Mouse (Mus musculus) urinary bladder, postnatal 14 days (tissue): ENCODE measurements around the gene Prkca.
A peak's percentile ranks its signal among the peaks of the same experiment; 100 is the strongest.

Experiments
- DNase-seq: peaks from one replicate; pipeline ENCODE4 v3.0.0; 2021; ENCODE audit warnings: low spot score

Gene Prkca

DNA sequence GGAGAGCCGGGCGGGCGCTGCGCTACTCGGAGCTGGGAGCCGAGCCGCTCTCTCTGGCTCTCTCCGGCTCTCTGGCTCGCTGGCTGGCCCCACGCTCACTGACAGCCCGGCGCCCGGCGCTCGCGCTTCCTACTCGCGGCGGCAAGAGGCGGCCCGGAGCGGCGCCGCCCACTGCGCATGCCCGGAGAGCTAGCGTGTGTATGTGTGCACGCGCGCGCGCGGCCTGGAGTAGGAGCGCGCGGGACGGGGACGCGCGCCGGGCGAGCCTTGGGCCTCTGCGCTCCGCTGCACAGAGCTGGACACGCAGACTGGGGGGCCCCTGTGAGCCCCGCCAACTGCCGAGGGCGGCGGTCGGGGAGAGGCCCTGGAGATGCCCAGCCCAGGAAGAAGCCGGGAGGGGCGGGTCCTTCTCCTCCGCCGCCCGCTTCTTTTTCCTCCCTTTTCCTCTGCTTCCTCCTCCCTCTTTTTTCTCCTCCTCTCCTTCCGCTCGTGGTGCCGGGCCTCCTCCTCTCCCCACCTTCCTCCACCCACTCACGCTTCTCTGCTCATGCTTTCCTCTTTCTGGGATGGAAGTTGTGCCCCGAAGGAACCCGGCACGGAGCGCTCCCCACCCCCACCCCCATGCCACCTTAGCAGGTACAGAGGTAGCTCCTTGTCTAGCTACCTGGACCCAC lies at the start of gene Prkca:
Prkca (minus strand) TSS at position 140 of the 674 bp plus-strand sequence.
- peak; percentile 94 for DNase-seq

- no peak for DNase-seq
These were observed 41.9 kb upstream of the Prkca start for GRCm38 (mm10) chr11:108385666-108386024.

GRCm38 (mm10) chr11:108384920-108385665 lies 41.4 kb upstream of the Prkca start:
- no peak for DNase-seq

DNA sequence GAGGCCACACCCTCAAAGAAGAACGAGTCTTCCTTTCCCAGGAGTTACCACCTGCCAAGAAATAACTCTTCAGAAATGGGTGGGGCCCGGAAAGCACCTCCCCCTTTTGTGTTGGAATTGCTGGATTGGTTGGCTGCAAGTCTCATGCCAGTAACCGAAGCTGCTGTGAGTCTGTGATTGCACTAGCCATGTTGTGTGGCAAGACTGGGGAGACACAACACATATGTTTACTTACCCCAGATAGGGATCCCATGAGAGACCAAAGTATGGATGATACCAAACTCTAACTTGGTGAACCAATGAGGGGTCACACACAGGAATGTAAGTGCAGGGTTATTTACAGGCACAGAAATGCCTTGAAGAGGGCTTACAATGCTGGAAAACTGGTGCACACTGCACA lies 38.9 kb upstream of the Prkca start:
- no peak for DNase-seq

- no peak for DNase-seq
These were observed 34.6 kb upstream of the Prkca start for GRCm38 (mm10) chr11:108378363-108378751.

GRCm38 (mm10) chr11:108377680-108378362 lies 34.1 kb upstream of the Prkca start:
- DNase-seq, result peak; percentile 80

- no peak for DNase-seq
These were observed 33.1 kb upstream of the Prkca start for GRCm38 (mm10) chr11:108376815-108377214.

GRCm38 (mm10) chr11:108367046-108367445 lies 23.3 kb upstream of the Prkca start:
- DNase-seq, result no peak

GRCm38 (mm10) chr11:108365600-108365999 lies 21.9 kb upstream of the Prkca start:
- DNase-seq, result no peak

GRCm38 (mm10) chr11:108364945-108365589 lies 21.3 kb upstream of the Prkca start:
- DNase-seq, result peak; percentile 83

GRCm38 (mm10) chr11:108363991-108364390 lies 20.3 kb upstream of the Prkca start:
- DNase-seq, result no peak

DNA sequence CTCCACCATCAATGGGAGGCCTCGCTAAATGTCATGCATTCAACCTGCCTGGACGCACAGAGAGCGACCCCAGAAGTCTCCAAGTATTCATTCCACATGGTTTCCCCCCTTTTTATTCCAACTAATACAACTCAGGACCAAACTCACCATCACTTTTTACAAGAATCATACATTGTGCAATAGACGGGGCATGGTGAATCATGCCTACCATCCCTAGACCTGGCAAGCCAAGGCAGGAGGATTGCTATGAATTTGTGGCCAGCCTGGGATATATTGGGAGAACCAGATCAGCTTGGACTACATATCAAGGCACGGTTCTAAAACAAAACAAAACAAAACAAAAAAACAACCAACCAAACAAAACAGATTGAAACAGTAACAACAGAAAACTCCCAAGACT lies 19.2 kb upstream of the Prkca start:
- DNase-seq, result no peak

DNA sequence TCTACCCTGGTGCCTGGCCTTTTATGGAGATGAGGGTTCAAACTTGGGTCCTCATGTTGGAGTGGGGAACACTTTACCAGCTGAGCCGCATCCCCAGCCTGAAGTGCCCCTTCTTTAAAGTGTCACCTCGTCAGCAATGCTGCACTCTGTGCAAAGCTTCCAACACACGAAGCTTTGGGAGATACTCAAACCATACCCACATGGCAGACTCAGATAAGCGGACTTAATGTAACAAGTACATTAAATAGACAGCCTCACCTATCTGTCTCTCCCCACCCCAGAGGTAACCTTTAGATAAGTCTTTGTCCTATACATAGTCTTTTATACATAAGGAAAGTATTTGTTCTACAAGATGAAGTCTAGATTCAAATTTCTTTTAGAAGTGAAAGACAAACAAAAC lies 17.3 kb upstream of the Prkca start:
- no peak for DNase-seq

- DNase-seq, result no peak
These were observed 15.2 kb upstream of the Prkca start for GRCm38 (mm10) chr11:108358911-108359310.

DNA sequence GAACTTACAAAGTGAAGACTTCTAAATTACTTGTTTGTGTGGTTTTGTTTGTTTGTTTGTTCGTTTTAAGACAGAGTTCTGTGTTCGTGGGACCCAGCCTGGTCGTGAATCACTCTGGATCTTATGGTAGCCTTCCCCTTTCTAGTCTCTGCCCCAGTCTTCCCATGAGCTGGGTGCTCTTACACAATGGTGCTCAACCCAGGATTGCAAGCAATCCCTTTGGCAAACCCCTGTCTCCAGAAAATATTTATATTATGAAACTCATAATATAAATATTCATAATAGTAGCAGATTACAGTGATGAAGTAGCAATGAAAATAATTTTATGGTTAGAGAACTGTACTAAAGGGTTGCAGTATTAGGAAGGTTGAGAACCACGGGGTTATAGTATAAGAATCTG lies 12.3 kb upstream of the Prkca start:
- DNase-seq, result no peak

- no peak for DNase-seq
These were observed 9.2 kb upstream of the Prkca start for GRCm38 (mm10) chr11:108352842-108353388.

DNA sequence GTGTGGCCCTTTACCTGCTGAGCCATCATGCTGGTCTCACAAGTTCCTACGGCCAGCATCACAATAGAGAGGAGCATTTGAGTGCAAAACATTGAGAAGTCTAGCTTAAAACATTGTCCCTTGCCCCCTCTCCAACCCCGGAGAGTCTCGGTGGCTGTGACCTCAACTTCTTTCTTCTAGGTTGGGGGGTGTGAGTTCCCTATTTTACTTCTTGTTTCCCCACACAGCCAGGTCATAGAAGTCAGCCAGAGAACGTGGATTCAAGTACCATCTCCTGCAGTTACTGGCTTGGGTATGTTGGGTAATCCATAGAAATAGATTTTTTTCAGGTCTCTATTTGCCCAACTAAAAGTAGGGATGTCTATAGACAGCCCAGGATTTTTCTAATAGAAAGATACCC lies 7.1 kb upstream of the Prkca start:
- DNase-seq, result no peak

- DNase-seq, result no peak
These were observed 1.6 kb upstream of the Prkca start for GRCm38 (mm10) chr11:108345321-108345720.

- no peak for DNase-seq
These were observed 1.0 kb upstream of the Prkca start for GRCm38 (mm10) chr11:108344759-108345158.

- DNase-seq, result peak; percentile 58
These were observed 653 bp downstream of the Prkca start, which contains the start of gene Apoh for GRCm38 (mm10) chr11:108342781-108343768. Gene Apoh, plus strand, starts transcription at chr11:108343354.

DNA sequence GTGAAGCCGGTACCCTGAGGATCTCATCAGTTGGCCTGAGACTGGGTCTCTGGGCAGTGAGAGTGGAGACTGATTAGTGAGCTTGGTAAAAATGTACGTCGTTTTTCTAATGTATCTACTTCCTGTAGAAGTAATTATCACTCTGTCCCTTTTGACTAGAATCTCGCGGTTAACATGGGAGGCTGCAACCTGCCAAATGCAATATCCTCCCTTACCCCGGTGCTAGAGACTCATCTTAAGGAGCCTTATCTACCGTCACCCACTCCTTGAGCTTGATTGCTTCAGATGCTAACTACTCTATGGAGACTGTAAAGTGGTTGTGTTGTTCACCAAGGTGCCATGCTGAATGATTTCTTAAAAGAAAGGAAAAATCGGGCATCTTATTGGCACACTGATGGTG lies 1.9 kb downstream of the Prkca start:
- no peak for DNase-seq
